In the genomic region with DNA sequence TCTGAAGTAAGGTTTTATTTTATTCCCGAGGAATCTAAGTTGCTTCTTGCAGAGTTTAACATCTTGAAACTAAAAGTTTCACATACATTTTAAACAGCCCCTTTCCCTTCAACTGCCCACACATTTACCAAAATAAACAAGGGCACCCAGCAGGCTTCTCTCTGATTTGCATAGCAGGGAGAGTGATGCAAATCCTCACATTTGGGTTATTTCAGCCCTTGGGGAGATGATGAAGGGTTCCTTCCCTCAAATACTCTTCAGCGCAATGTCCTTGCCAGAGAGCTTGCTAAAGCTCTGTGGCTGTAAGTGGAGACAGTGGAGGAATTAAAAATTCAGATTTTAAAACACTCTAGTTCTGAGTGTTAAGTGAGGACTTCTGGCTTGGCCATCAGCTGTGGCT, we compare ENCODE assay signal across 29 mouse cellular contexts. TPM values are rescaled to one million over a fixed set of nuclear protein-coding genes. Genes with fewer than 3 reads are reported as not detected.
DNase-seq lines count a peak whose midpoint lies in the region; ATAC-seq and TF ChIP-seq lines count a peak whose summit lies in the region.
"Had no signal": no experiment of that assay in that cellular context is flagged by ENCODE, and none has a peak within 500 bp of the region (broad histone marks: within the 10 kb centered on the region; RNA-seq: fewer than 3 reads in every experiment).

No protein-coding gene starts in this region.

- no peaks in the 10 kb centered on the region for H3K36me3 ChIP-seq in embryonic facial prominence, embryonic 14.5 days (ENCODE audit: control insufficient read depth, insufficient read depth, low read length)
- no peaks in the 10 kb centered on the region for H3K36me3 ChIP-seq in embryonic facial prominence, embryonic 10.5 days (replicated peaks)
- no peaks in the 10 kb centered on the region for H3K36me3 ChIP-seq in midbrain, postnatal 0 days (ENCODE audit: insufficient read depth, low read length)
- H3K36me3 ChIP-seq: embryonic facial prominence, embryonic 13.5 days; heart, embryonic 15.5 days; intestine, embryonic 15.5 days; limb, embryonic 10.5 days; liver, embryonic 15.5 days; lung, embryonic 15.5 days; midbrain, embryonic 13.5 days; neural tube, embryonic 13.5 days had no signal

- no peak overlapping the region for H3K4me3 ChIP-seq in embryonic facial prominence, embryonic 14.5 days (ENCODE audit: low read depth, low read length)
- H3K4me3 ChIP-seq in embryonic facial prominence, embryonic 10.5 days: no peak overlapping the region
- no peak overlapping the region for H3K4me3 ChIP-seq in midbrain, postnatal 0 days (ENCODE audit: low read depth, low read length)
- H3K4me3 ChIP-seq: embryonic facial prominence, embryonic 13.5 days; gastrocnemius, adult 2 months; heart, embryonic 15.5 days; intestine, embryonic 15.5 days; limb, embryonic 10.5 days; liver, embryonic 15.5 days; lung, embryonic 15.5 days; megakaryocyte, embryonic 14.5 days; midbrain, embryonic 13.5 days; neural tube, embryonic 13.5 days had no signal

- peak; percentile 11 for DNase-seq in embryonic facial prominence, embryonic 14.5 days (ENCODE audit: low spot score)
- DNase-seq in embryonic facial prominence, embryonic 10.5 days (ENCODE audit: low spot score): no peak
- peak; percentile 28 for DNase-seq in layer of hippocampus, adult 9-11 months
- DNase-seq in layer of hippocampus, adult 8-10 months (ENCODE audit: low spot score in 2 of 2): no peak
- peak; percentile 45 to 72 for DNase-seq in frontal cortex, postnatal 36 days (ENCODE audit: low spot score in 2 of 2)
- peak; percentile 93 for DNase-seq in telencephalon, adult 2 months (ENCODE audit: low read depth, low spot score)
- no peak for DNase-seq in midbrain, postnatal 0 days (ENCODE audit: low spot score)
- DNase-seq: adrenal gland, postnatal 36 days; cerebellum, adult 11-12 months; cerebellum, postnatal 10 days; gastrocnemius, adult 2 months; heart, postnatal 4 days; kidney, adult 9 months; kidney, postnatal 14 days; layer of hippocampus, postnatal 36 days; liver; lung, postnatal 36 days; thymus, postnatal 14 days had no signal

- H3K4me1 ChIP-seq in embryonic facial prominence, embryonic 14.5 days (ENCODE audit: control insufficient read depth, insufficient read depth, low read length): no peaks in the 10 kb centered on the region
- no peaks in the 10 kb centered on the region for H3K4me1 ChIP-seq in embryonic facial prominence, embryonic 10.5 days
- H3K4me1 ChIP-seq in midbrain, postnatal 0 days (ENCODE audit: insufficient read depth, low read length): no peaks in the 10 kb centered on the region
- H3K4me1 ChIP-seq: embryonic facial prominence, embryonic 13.5 days; heart, embryonic 15.5 days; intestine, embryonic 15.5 days; limb, embryonic 10.5 days; liver, embryonic 15.5 days; lung, embryonic 15.5 days; megakaryocyte, embryonic 14.5 days; midbrain, embryonic 13.5 days; neural tube, embryonic 13.5 days had no signal

- peaks cover 5% of the 10 kb centered on the region; the same call in 1 of the 2 replicates for H3K9me3 ChIP-seq in embryonic facial prominence, embryonic 14.5 days (ENCODE audit: control insufficient read depth, low read length)
- no peaks in the 10 kb centered on the region for H3K9me3 ChIP-seq in embryonic facial prominence, embryonic 10.5 days
- H3K9me3 ChIP-seq in midbrain, postnatal 0 days (ENCODE audit: low read length): no peaks in the 10 kb centered on the region
- H3K9me3 ChIP-seq: embryonic facial prominence, embryonic 13.5 days; heart, embryonic 15.5 days; intestine, embryonic 15.5 days; limb, embryonic 10.5 days; liver, embryonic 15.5 days; lung, embryonic 15.5 days; midbrain, embryonic 13.5 days had no signal

- no peak for TF ChIP-seq CTCF in midbrain, postnatal 0 days (IDR thresholded peaks at IDR 0.05)

- H3K9ac ChIP-seq in embryonic facial prominence, embryonic 14.5 days (ENCODE audit: low read depth, low read length): no peak overlapping the region
- no peak overlapping the region for H3K9ac ChIP-seq in midbrain, postnatal 0 days (replicated peaks; ENCODE audit: low read length, poor library complexity, severe bottlenecking)
- H3K9ac ChIP-seq: embryonic facial prominence, embryonic 13.5 days; heart, embryonic 15.5 days; hindbrain, embryonic 14.5 days; intestine, embryonic 15.5 days; liver, embryonic 15.5 days; lung, embryonic 15.5 days; midbrain, embryonic 13.5 days; neural tube, embryonic 13.5 days had no signal

- H3K4me2 ChIP-seq in embryonic facial prominence, embryonic 14.5 days (ENCODE audit: low read depth, low read length): no peak overlapping the region
- H3K4me2 ChIP-seq in midbrain, postnatal 0 days (ENCODE audit: low read depth, low read length, poor library complexity, severe bottlenecking): no peak overlapping the region
- H3K4me2 ChIP-seq: embryonic facial prominence, embryonic 13.5 days; heart, embryonic 15.5 days; hindbrain, embryonic 14.5 days; intestine, embryonic 15.5 days; liver, embryonic 15.5 days; lung, embryonic 15.5 days; midbrain, embryonic 13.5 days; neural tube, embryonic 13.5 days had no signal

- WGBS in embryonic facial prominence, embryonic 14.5 days: 47% methylated on average over 2 of the region's 2 CpGs
- WGBS in embryonic facial prominence, embryonic 10.5 days: 79% methylated on average over 2 of the region's 2 CpGs
- WGBS in midbrain, postnatal 0 days: 74% methylated on average over 2 of the region's 2 CpGs

- no peaks in the 10 kb centered on the region for H3K27me3 ChIP-seq in embryonic facial prominence, embryonic 14.5 days (replicated peaks; ENCODE audit: control insufficient read depth, insufficient read depth, low read length)
- H3K27me3 ChIP-seq in embryonic facial prominence, embryonic 10.5 days (replicated peaks; ENCODE audit: low read depth, poor library complexity, severe bottlenecking): no peaks in the 10 kb centered on the region
- H3K27me3 ChIP-seq in midbrain, postnatal 0 days (ENCODE audit: insufficient read depth, low read length): no peaks in the 10 kb centered on the region
- H3K27me3 ChIP-seq: embryonic facial prominence, embryonic 13.5 days; heart, embryonic 15.5 days; intestine, embryonic 15.5 days; liver, embryonic 15.5 days; lung, embryonic 15.5 days; megakaryocyte, embryonic 14.5 days; midbrain, embryonic 13.5 days; neural tube, embryonic 13.5 days had no signal

- ATAC-seq in embryonic facial prominence, embryonic 14.5 days (ENCODE audit: low read depth): no peak
- ATAC-seq in midbrain, postnatal 0 days (ENCODE audit: low FRiP score): no peak
- ATAC-seq: forebrain, embryonic 14.5 days; intestine, embryonic 15.5 days; midbrain, embryonic 13.5 days had no signal

- no peak overlapping the region for H3K27ac ChIP-seq in embryonic facial prominence, embryonic 14.5 days (replicated peaks; ENCODE audit: low read depth, low read length)
- H3K27ac ChIP-seq in embryonic facial prominence, embryonic 10.5 days (replicated peaks): no peak overlapping the region
- H3K27ac ChIP-seq in midbrain, postnatal 0 days (ENCODE audit: low read depth, low read length): no peak overlapping the region
- H3K27ac ChIP-seq: embryonic facial prominence, embryonic 13.5 days; gastrocnemius, adult 2 months; heart, embryonic 15.5 days; hindbrain, embryonic 14.5 days; intestine, embryonic 15.5 days; limb, embryonic 10.5 days; liver, embryonic 15.5 days; lung, embryonic 15.5 days; midbrain, embryonic 13.5 days; neural tube, embryonic 13.5 days had no signal

RNA-seq across cellular contexts. Expression of a gene that starts 35.0 kb away (rescaled TPM):
- polyA plus RNA-seq in embryonic facial prominence, embryonic 14.5 days (2014; fragmentation: Nextera tagmentation; extraction: Ambion mirVana): 31.3 and 38.2 TPM in 2 replicates
- 16.3 and 19.8 TPM in 2 replicates for polyA plus RNA-seq in embryonic facial prominence, embryonic 10.5 days (2016; fragmentation: Nextera tagmentation; extraction: Ambion mirVana)
- total RNA-seq in layer of hippocampus, adult 8-10 months (2022): 10 to 100 TPM; 26.3 to 34.2 (median 29.6) TPM
- total RNA-seq in midbrain, postnatal 0 days (2014; rRNA removed): 27.7 and 39.7 TPM in 2 replicates
- polyA plus RNA-seq in midbrain, postnatal 0 days (2015; fragmentation: Nextera tagmentation; extraction: Ambion mirVana): 32.6 and 35.5 TPM in 2 replicates

RNA-seq across cellular contexts. Expression of a gene that starts 35.2 kb away (rescaled TPM):
- polyA plus RNA-seq in embryonic facial prominence, embryonic 14.5 days (2014; fragmentation: Nextera tagmentation; extraction: Ambion mirVana): 4.1 and 4.9 TPM in 2 replicates
- polyA plus RNA-seq in embryonic facial prominence, embryonic 10.5 days (2016; fragmentation: Nextera tagmentation; extraction: Ambion mirVana): 5.2 and 6.1 TPM in 2 replicates
- total RNA-seq in layer of hippocampus, adult 8-10 months (2022): 10 to 100 TPM in 2 of 4 experiments, 1 to 10 TPM in 2; 7.3 to 11.5 (median 8.9) TPM
- 2.0 and 2.7 TPM in 2 replicates for total RNA-seq in midbrain, postnatal 0 days (2014; rRNA removed)
- 1.9 TPM in 2 replicates for polyA plus RNA-seq in midbrain, postnatal 0 days (2015; fragmentation: Nextera tagmentation; extraction: Ambion mirVana)

Comparison
In these comparisons a context has a peak if more than half of its experiments do, and no peak if none do; other contexts are left out.
1. DNase-seq: peak in embryonic facial prominence, embryonic 14.5 days (single experiment), layer of hippocampus, adult 9-11 months (single experiment), frontal cortex, postnatal 36 days (2 of 2) and telencephalon, adult 2 months (single experiment); none in embryonic facial prominence, embryonic 10.5 days (single experiment), layer of hippocampus, adult 8-10 months (0 of 2) and midbrain, postnatal 0 days (single experiment).